Mouse (Mus musculus) cerebellum, adult 11 months (tissue): ENCODE data around the gene Adamts17.

ENCODE experiments used
- DNase-seq: peaks from one replicate; pipeline ENCODE4 v3.0.0; 2022

The Adamts17 gene

GRCm38 (mm10) chr7:67110551-67111159, 271.1 kb downstream of the Adamts17 start:
- no peak for DNase-seq

- DNase-seq = no peak
Measured at GRCm38 (mm10) chr7:67112495-67113216, 273.1 kb downstream of the Adamts17 start.

GRCm38 (mm10) chr7:67114056-67114455, 274.5 kb downstream of the Adamts17 start:
- no peak for DNase-seq

GRCm38 (mm10) chr7:67115056-67115455, 275.5 kb downstream of the Adamts17 start:
- no peak for DNase-seq

- no peak for DNase-seq
Measured at GRCm38 (mm10) chr7:67135140-67135539, 295.6 kb downstream of the Adamts17 start.

GRCm38 (mm10) chr7:67142347-67143015, 302.9 kb downstream of the Adamts17 start:
- no peak for DNase-seq

GRCm38 (mm10) chr7:67145748-67146147, 306.2 kb downstream of the Adamts17 start:
- DNase-seq = no peak

- no peak for DNase-seq
Measured at GRCm38 (mm10) chr7:67146151-67146550, 306.6 kb downstream of the Adamts17 start.

GRCm38 (mm10) chr7:67149707-67150106, 310.2 kb downstream of the Adamts17 start:
- no peak for DNase-seq

GRCm38 (mm10) chr7:67152626-67153025, 313.1 kb downstream of the Adamts17 start:
- DNase-seq = no peak

GRCm38 (mm10) chr7:67162135-67162534, 322.6 kb downstream of the Adamts17 start:
- DNase-seq = no peak

GRCm38 (mm10) chr7:67168288-67168687, 328.8 kb downstream of the Adamts17 start:
- DNase-seq = no peak

- no peak for DNase-seq
Measured at GRCm38 (mm10) chr7:67168763-67169569, 329.4 kb downstream of the Adamts17 start.

- DNase-seq = no peak
Measured at GRCm38 (mm10) chr7:67173522-67174195, 334.1 kb downstream of the Adamts17 start.

- DNase-seq = no peak
Measured at GRCm38 (mm10) chr7:67183786-67184185, 344.3 kb downstream of the Adamts17 start.

- peak; percentile 67 for DNase-seq
Measured at GRCm38 (mm10) chr7:67199412-67199811, 359.9 kb downstream of the Adamts17 start.
